Comparison of ENCODE assay signal across 8 mouse cellular contexts in the genomic region with DNA sequence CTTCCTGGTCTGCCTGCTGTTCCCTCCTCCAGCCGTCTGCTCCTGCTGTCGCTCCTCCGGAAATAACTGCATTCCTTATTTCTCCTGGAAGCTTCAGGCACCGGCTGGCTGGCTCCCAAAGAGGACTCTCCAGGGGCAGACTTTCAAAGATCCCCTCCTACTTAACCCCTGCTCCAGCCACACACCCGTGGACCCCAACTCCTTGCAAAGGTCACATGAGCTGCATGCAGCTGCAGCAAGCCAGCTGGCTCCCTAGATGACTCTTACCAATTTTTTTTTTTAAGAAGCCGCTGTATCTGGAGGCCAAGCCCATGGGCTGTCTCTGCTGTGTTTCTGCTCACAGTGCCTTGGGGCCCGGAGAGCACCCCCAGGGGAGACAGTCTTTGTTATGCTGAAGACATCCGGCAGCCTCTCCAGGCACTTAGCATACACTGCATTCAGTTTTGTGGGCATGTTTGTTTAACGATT. TPM values are rescaled to one million over a fixed set of nuclear protein-coding genes. Genes with fewer than 3 reads are reported as not detected.
DNase-seq lines count a peak whose midpoint lies in the region; ATAC-seq lines count a peak whose summit lies in the region.

No protein-coding gene starts in this region.

- no peaks in the 10 kb centered on the region for H3K36me3 ChIP-seq in heart, embryonic 10.5 days
- H3K36me3 ChIP-seq in kidney, embryonic 15.5 days = no peaks in the 10 kb centered on the region

- H3K27ac ChIP-seq in heart, embryonic 10.5 days = peak overlapping the region; percentile 57
- no peak overlapping the region for H3K27ac ChIP-seq in kidney, embryonic 15.5 days

- peaks cover 61% of the 10 kb centered on the region for H3K4me1 ChIP-seq in heart, embryonic 10.5 days
- H3K4me1 ChIP-seq in kidney, embryonic 15.5 days = peaks cover 76% of the 10 kb centered on the region

- H3K9me3 ChIP-seq in heart, embryonic 10.5 days = no peaks in the 10 kb centered on the region
- no peaks in the 10 kb centered on the region for H3K9me3 ChIP-seq in kidney, embryonic 15.5 days (replicated peaks)

- peak; percentile 23 for ATAC-seq in kidney, embryonic 15.5 days (replicated peaks; ENCODE audit: low FRiP score)
- no peak for ATAC-seq in CD4-positive, CD25-positive, alpha-beta regulatory T cell, adult 4 months

- H3K27me3 ChIP-seq in heart, embryonic 10.5 days (ENCODE audit: insufficient read depth, poor library complexity, severe bottlenecking) = no peaks in the 10 kb centered on the region
- peaks cover 22% of the 10 kb centered on the region for H3K27me3 ChIP-seq in kidney, embryonic 15.5 days

- H3K4me3 ChIP-seq in heart, embryonic 10.5 days = peak overlapping the region; percentile 24
- H3K4me3 ChIP-seq in kidney, embryonic 15.5 days (replicated peaks) = no peak overlapping the region

- DNase-seq in heart, adult 18-20 months = peak; percentile 56 to 64
- no peak for DNase-seq in heart, adult 8-10 months (ENCODE audit: low spot score)
- peak; percentile 92 for DNase-seq in ZHBTc4 (ENCODE audit: low read depth, low spot score)
- no peak for DNase-seq in heart, embryonic 10.5 days (ENCODE audit: low spot score)
- peak; percentile 66 for DNase-seq in mesoderm, embryonic 11.5 days (ENCODE audit: low read depth, low spot score)
- peak; percentile 84 for DNase-seq in thymus, postnatal 0 days (ENCODE audit: low spot score)

- H3K4me2 ChIP-seq in kidney, embryonic 15.5 days = peak overlapping the region; percentile 24; the same call in 1 of the 2 replicates

- 4% methylated on average over 9 of the region's 9 CpGs for WGBS in heart, embryonic 10.5 days
- 9% methylated on average over 9 of the region's 9 CpGs for WGBS in kidney, embryonic 15.5 days

- H3K9ac ChIP-seq in kidney, embryonic 15.5 days = no peak overlapping the region

RNA-seq across cellular contexts. Expression of a gene that starts 8.9 kb away (rescaled TPM):
- under 1 TPM; 0.57 to 0.75 TPM for total RNA-seq in heart, adult 18-20 months (2021)
- 1 to 10 TPM in 1 of 4 experiments, under 1 TPM in 3; 0.41 to 1.1 (median 0.77) TPM for total RNA-seq in heart, adult 8-10 months (2022)
- polyA plus RNA-seq in heart, embryonic 10.5 days (2016; fragmentation: Nextera tagmentation; extraction: Ambion mirVana) = 15.2 and 18.5 TPM in 2 replicates
- 3.4 and 4.1 TPM in 2 replicates for polyA plus RNA-seq in kidney, embryonic 15.5 days (2015; fragmentation: Nextera tagmentation; extraction: Ambion mirVana)
- 0.10 and 0.17 TPM in 2 replicates for polyA plus RNA-seq in thymus, postnatal 0 days (2015; fragmentation: Nextera tagmentation; extraction: Ambion mirVana)
- under 1 TPM in 1 of 2 experiments, not detected in 1; 0.28 TPM for polyA plus RNA-seq in CD4-positive, CD25-positive, alpha-beta regulatory T cell, adult 4 months (2017; shearing (Covaris generic))

Comparison
In these comparisons a context has a peak if more than half of its experiments do, and no peak if none do; other contexts are left out.
1. DNase-seq: peak in heart, adult 18-20 months (2 of 2), ZHBTc4 (single experiment), mesoderm, embryonic 11.5 days (single experiment) and thymus, postnatal 0 days (single experiment); none in heart, adult 8-10 months (single experiment) and heart, embryonic 10.5 days (single experiment).